In the genomic region with DNA sequence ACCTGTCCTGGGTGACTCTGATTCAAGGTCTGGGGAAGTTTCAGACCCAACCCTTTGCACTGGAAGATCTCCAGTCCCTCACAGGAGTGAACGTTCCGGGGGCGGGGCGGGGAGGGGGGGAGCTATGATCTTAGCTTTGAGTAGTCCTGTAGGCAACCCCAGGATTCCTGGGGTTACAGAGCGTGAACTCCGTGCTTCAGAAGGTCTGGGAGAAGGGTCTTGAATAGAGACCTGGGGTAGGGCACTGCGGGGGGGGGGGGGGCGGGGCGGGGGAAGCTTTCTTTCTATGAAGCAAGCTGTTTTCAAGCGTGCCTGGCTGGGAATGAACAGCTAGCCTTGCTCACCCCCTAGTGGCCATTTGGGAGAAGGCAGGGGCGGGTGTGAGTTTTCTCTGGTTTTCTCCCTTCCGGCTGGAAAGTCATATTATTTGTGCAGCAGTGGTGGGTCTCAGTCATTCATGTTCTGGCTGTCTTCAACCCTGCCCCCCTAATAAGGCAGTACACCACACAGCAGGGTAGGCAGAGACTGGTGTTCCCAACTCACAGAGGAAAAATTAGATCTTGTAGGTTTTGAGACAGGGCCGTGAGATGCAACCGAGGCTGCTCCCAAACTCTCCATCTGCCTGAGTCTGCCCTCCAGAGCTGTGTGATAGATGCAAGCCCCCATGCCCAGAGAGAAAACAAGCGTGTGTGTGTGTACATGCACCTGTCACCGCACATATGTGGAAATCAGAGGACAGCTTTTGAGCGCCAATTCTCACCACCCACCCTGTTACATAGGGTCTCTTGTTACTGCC, we compare ENCODE assay signal across 8 mouse cellular contexts. TPM values are rescaled to one million over a fixed set of nuclear protein-coding genes. Genes with fewer than 3 reads are reported as not detected.
A peak's percentile ranks its signal among the peaks of the same experiment; 100 is the strongest.
DNase-seq lines count a peak whose midpoint lies in the region; ATAC-seq and TF ChIP-seq lines count a peak whose summit lies in the region.

No protein-coding gene starts in this region.

- H3K27ac ChIP-seq in embryonic facial prominence, embryonic 11.5 days (replicated peaks; ENCODE audit: low read depth, low read length): no peak overlapping the region
- H3K27ac ChIP-seq in limb, embryonic 12.5 days: no peak overlapping the region
- no peak overlapping the region for H3K27ac ChIP-seq in midbrain, embryonic 14.5 days (replicated peaks; ENCODE audit: low read depth, low read length)
- no peak overlapping the region for H3K27ac ChIP-seq in spleen, adult 2 months (ENCODE audit: insufficient read depth, low read length)

- no peak for ATAC-seq in cerebellum, adult (ENCODE audit: insufficient number of reproducible peaks, low FRiP score, low TSS enrichment)
- peak; percentile 53 for ATAC-seq in embryonic facial prominence, embryonic 11.5 days (replicated peaks; ENCODE audit: insufficient number of reproducible peaks, low FRiP score, low TSS enrichment, low read depth)
- ATAC-seq in limb, embryonic 12.5 days (ENCODE audit: insufficient number of reproducible peaks, insufficient read depth, low FRiP score, low TSS enrichment, low read depth): peak; percentile 26
- peak; percentile 74 for ATAC-seq in midbrain, embryonic 14.5 days (ENCODE audit: low FRiP score, low TSS enrichment)

- WGBS in embryonic facial prominence, embryonic 11.5 days: 19% methylated on average over 14 of the region's 17 CpGs
- WGBS in limb, embryonic 12.5 days: 19% methylated on average over 17 of the region's 17 CpGs
- 20% methylated on average over 15 of the region's 17 CpGs for WGBS in midbrain, embryonic 14.5 days
- WGBS in spleen, adult 2 months: 19% methylated on average over 17 of the region's 17 CpGs

- H3K4me2 ChIP-seq in embryonic facial prominence, embryonic 11.5 days (ENCODE audit: low read depth, low read length): peak overlapping the region; percentile 34
- H3K4me2 ChIP-seq in limb, embryonic 12.5 days: peak overlapping the region; percentile 56
- peak overlapping the region; percentile 52 for H3K4me2 ChIP-seq in midbrain, embryonic 14.5 days (ENCODE audit: low read length)

- no peaks in the 10 kb centered on the region for H3K36me3 ChIP-seq in embryonic facial prominence, embryonic 11.5 days (replicated peaks; ENCODE audit: control insufficient read depth, insufficient read depth, low read depth, low read length)
- H3K36me3 ChIP-seq in limb, embryonic 12.5 days: no peaks in the 10 kb centered on the region
- no peaks in the 10 kb centered on the region for H3K36me3 ChIP-seq in midbrain, embryonic 14.5 days (ENCODE audit: control insufficient read depth, insufficient read depth, low read length)
- H3K36me3 ChIP-seq in spleen, adult 2 months (ENCODE audit: control insufficient read depth, insufficient read depth, low read length): no peaks in the 10 kb centered on the region

- no peak for TF ChIP-seq POLR2A in spleen, adult 2 months (IDR thresholded peaks at IDR 0.05; ENCODE audit: low read depth, low read length)

- no peaks in the 10 kb centered on the region for H3K4me1 ChIP-seq in embryonic facial prominence, embryonic 11.5 days (ENCODE audit: control insufficient read depth, insufficient read depth, low read length)
- H3K4me1 ChIP-seq in limb, embryonic 12.5 days (replicated peaks): peaks cover 16% of the 10 kb centered on the region
- no peaks in the 10 kb centered on the region for H3K4me1 ChIP-seq in midbrain, embryonic 14.5 days (ENCODE audit: control insufficient read depth, insufficient read depth, low read length)
- no peaks in the 10 kb centered on the region for H3K4me1 ChIP-seq in spleen, adult 2 months (ENCODE audit: control insufficient read depth, insufficient read depth, insufficient read length)

- peak; percentile 55 for DNase-seq in cerebellum, adult 11 months
- DNase-seq in embryonic facial prominence, embryonic 11.5 days (ENCODE audit: low spot score): peak; percentile 92
- peak; percentile 25 to 60 for DNase-seq in heart, adult 9 months (ENCODE audit: low spot score in 2 of 2)
- DNase-seq in kidney, adult 9 months: peak; percentile 77
- peak; percentile 92 for DNase-seq in midbrain, embryonic 14.5 days
- peak; percentile 4 to 57 for DNase-seq in spleen, adult 2 months (ENCODE audit: low read depth in 1 of 2, low spot score in 2 of 2)

- no peaks in the 10 kb centered on the region for H3K9me3 ChIP-seq in embryonic facial prominence, embryonic 11.5 days (replicated peaks; ENCODE audit: control insufficient read depth, low read length)
- H3K9me3 ChIP-seq in limb, embryonic 12.5 days: no peaks in the 10 kb centered on the region
- H3K9me3 ChIP-seq in midbrain, embryonic 14.5 days (ENCODE audit: control insufficient read depth, low read length): no peaks in the 10 kb centered on the region

- peak overlapping the region; percentile 17 for H3K4me3 ChIP-seq in embryonic facial prominence, embryonic 11.5 days (ENCODE audit: low read depth, low read length)
- peak overlapping the region; percentile 31 for H3K4me3 ChIP-seq in limb, embryonic 12.5 days (replicated peaks)
- H3K4me3 ChIP-seq in midbrain, embryonic 14.5 days (replicated peaks; ENCODE audit: low read depth, low read length): peak overlapping the region; percentile 5; the same call in 1 of the 2 replicates
- no peak overlapping the region for H3K4me3 ChIP-seq in spleen, adult 2 months (ENCODE audit: extremely low read depth, insufficient read depth, insufficient read length)

- no peaks in the 10 kb centered on the region for H3K27me3 ChIP-seq in embryonic facial prominence, embryonic 11.5 days (ENCODE audit: control insufficient read depth, insufficient read depth, low read length)
- no peaks in the 10 kb centered on the region for H3K27me3 ChIP-seq in limb, embryonic 12.5 days
- H3K27me3 ChIP-seq in midbrain, embryonic 14.5 days (ENCODE audit: control insufficient read depth, insufficient read depth, low read length): no peaks in the 10 kb centered on the region
- H3K27me3 ChIP-seq in spleen, adult 2 months (ENCODE audit: control insufficient read depth, insufficient read depth, low read length): no peaks in the 10 kb centered on the region

- peak; percentile 82; the same call in 1 of the 2 replicates for TF ChIP-seq CTCF in spleen, adult 2 months (IDR thresholded peaks at IDR 0.05; ENCODE audit: extremely low read depth, insufficient read depth, insufficient read length, insufficient replicate concordance)

- H3K9ac ChIP-seq in embryonic facial prominence, embryonic 11.5 days (replicated peaks; ENCODE audit: low read length): no peak overlapping the region
- no peak overlapping the region for H3K9ac ChIP-seq in limb, embryonic 12.5 days (replicated peaks)
- H3K9ac ChIP-seq in midbrain, embryonic 14.5 days (replicated peaks; ENCODE audit: low read length): no peak overlapping the region

RNA-seq across cellular contexts. Expression of a gene that starts 12.0 kb away (rescaled TPM):
- polyA plus RNA-seq in embryonic facial prominence, embryonic 11.5 days (2014; fragmentation: Nextera tagmentation; extraction: Ambion mirVana): 0.10 and 0.13 TPM in 2 replicates
- not detected in 2 replicates for polyA plus RNA-seq in limb, embryonic 12.5 days (2016; fragmentation: Nextera tagmentation; extraction: Ambion mirVana)
- 0.16 and 0.24 TPM in 2 replicates for polyA plus RNA-seq in midbrain, embryonic 14.5 days (2014; fragmentation: Nextera tagmentation; extraction: Ambion mirVana)
- 15.9 and 31.8 TPM in 2 replicates for polyA plus RNA-seq in spleen, adult 2 months (2012; rRNA removed)

RNA-seq across cellular contexts. Expression of a gene that starts 54.6 kb away (rescaled TPM):
- polyA plus RNA-seq in embryonic facial prominence, embryonic 11.5 days (2014; fragmentation: Nextera tagmentation; extraction: Ambion mirVana): 30.3 and 34.6 TPM in 2 replicates
- 29.0 and 32.3 TPM in 2 replicates for polyA plus RNA-seq in limb, embryonic 12.5 days (2016; fragmentation: Nextera tagmentation; extraction: Ambion mirVana)
- not detected in 2 replicates for polyA plus RNA-seq in midbrain, embryonic 14.5 days (2014; fragmentation: Nextera tagmentation; extraction: Ambion mirVana)
- 0.06 TPM in 1 of 2 replicates, not detected in the other for polyA plus RNA-seq in spleen, adult 2 months (2012; rRNA removed)

Comparison
In these comparisons a context has a peak if more than half of its experiments do, and no peak if none do; other contexts are left out.
1. DNase-seq: peak in every context shown above with its lines; median percentile 92 in embryonic facial prominence, embryonic 11.5 days; 92 in midbrain, embryonic 14.5 days; 77 in kidney, adult 9 months; 55 in cerebellum, adult 11 months; 42 in heart, adult 9 months; 30 in spleen, adult 2 months.
2. RNA of a gene that starts 12.0 kb away (polyA plus RNA-seq): 15.9 to 31.8 TPM in spleen, adult 2 months; 0.16 to 0.24 TPM in midbrain, embryonic 14.5 days, 0.10 to 0.13 TPM in embryonic facial prominence, embryonic 11.5 days and not detected in limb, embryonic 12.5 days; every median in the first group is over 10 times any median in the second.
3. RNA of a gene that starts 54.6 kb away (polyA plus RNA-seq): 30.3 to 34.6 TPM in embryonic facial prominence, embryonic 11.5 days and 29.0 to 32.3 TPM in limb, embryonic 12.5 days; 0.06 TPM in spleen, adult 2 months and not detected in midbrain, embryonic 14.5 days; every median in the first group is over 10 times any median in the second.
4. Peak in every context shown above with its lines, with median percentiles within 50 percentile points of each other: H3K4me2 ChIP-seq.